Mouse (Mus musculus) E14TG2a.4 (cell line): ENCODE data around the gene Gm37240.

Source experiments
- CTCF ChIP-seq: conservative IDR thresholded peaks from 2 replicates; pipeline ENCODE4 v1.5.1; 2014; ENCODE audit warnings: low read length
- POU5F1 ChIP-seq: IDR thresholded peaks from 2 replicates; pipeline ENCODE4 v1.6.1; 2014; ENCODE audit warnings: low read length, borderline replicate concordance

- TF ChIP-seq CTCF, result no peak
- TF ChIP-seq POU5F1, result no peak
Measured at GRCm38 (mm10) chr3:84512774-84513515, 1374.4 kb downstream of the Gm37240 start.
